Comparison of ENCODE assay signal across 1 mouse cellular context in the genomic region with DNA sequence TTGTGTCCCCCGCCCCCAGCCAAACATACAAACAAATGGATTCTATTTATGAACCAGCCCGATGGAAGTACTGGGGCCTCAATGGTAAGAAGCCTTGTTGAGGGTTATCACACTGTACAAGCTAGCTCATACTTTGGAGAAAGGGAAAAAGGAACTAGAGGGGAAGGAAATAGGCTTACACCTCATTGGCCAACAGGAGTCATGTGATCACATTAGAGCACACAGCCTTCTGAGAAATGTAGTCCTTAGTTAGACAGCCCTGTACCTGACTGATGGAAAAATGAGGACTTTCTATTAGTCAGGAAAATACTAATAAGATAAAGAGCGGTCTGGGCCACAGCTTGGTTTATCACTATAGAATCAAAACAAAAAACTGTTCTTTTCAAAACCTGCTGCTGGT.
A peak's percentile ranks its signal among the peaks of the same experiment; 100 is the strongest.
TF ChIP-seq lines count a peak whose summit lies in the region.

No protein-coding gene starts in this region.

TF ChIP-seq in CH12.LX, 34 proteins besides CTCF, POLR2A, EP300 and RAD21 (continued from another document):
- TF ChIP-seq MAX (IDR thresholded peaks at IDR 0.05; ENCODE audit: low read length) = 0 out of 2 replicates have a peak, but pooled peaks have one; percentile 40
